Mouse (Mus musculus) ovary, postnatal 36 days (tissue): Measurements from ENCODE around the gene Bbs10.

Experiments used
- DNase-seq: peaks from one replicate; pipeline ENCODE4 v3.0.0; 2022; ENCODE audit warnings: low spot score, mixed read lengths

The Bbs10 gene

GRCm38 (mm10) chr10:111298140-111299098 lies at the start of gene Bbs10:
Gene Bbs10, plus strand, starts transcription at chr10:111298679.
- DNase-seq: peak; percentile 96

DNA sequence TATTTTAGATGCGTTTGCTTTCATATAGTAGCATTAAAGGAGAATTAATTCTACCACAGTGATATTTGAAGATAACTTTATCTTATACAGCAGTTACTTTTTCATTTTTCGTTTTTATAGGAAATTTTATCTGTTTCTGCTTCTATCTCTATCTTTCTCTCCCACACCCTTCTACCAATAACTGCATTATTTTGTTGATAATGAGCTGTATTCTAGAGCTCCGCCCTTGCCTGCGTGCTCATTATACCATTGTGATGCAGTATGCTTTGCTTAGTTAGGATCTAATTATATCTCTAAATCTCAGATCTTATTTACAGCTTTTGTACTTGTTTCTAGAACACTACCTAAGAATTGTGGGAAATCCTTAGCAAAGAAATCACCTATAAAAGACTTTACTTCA lies 48.3 kb upstream of the Bbs10 start:
- no peak for DNase-seq

GRCm38 (mm10) chr10:111251666-111252065 lies 46.8 kb upstream of the Bbs10 start:
- DNase-seq: no peak

GRCm38 (mm10) chr10:111255228-111255627 lies 43.3 kb upstream of the Bbs10 start:
- DNase-seq: no peak

DNA sequence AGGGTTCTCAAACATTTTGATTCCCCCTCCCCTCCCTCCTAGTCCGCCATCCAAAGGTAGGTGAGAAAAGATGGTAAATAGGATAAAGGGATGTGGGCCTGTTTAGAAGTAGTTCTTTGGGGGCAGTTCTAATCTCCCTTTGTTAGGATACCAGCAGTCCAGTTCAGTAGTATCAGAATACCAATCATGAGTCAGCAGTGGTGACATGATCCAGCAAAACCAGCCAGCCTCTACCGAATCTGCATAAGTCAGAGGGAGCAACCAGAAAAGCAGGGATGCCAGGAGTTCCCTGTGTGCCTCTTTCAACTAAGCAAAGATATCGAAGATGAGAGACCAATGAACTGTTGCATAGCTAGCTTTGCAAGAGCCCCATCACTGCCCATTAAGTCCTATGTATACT lies 42.3 kb upstream of the Bbs10 start:
- no peak for DNase-seq

DNA sequence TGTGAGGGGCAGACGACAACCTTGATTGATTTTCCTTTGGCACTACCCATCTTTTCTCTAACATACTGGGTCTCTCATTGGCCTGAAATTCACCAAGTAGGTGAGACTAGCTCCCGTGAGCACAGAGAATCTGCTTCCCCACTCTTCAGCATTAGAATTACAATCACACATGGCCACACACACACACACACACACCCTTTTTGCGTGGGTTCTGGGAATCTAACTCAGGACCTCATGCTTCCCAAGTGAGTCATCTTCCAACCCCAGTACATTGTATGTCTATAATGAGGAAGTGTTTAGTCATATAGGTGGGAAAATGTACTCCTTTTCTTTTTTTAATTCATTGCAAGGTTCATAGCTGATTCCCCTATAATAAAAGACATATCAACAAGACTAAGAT lies 41.1 kb upstream of the Bbs10 start:
- no peak for DNase-seq

DNA sequence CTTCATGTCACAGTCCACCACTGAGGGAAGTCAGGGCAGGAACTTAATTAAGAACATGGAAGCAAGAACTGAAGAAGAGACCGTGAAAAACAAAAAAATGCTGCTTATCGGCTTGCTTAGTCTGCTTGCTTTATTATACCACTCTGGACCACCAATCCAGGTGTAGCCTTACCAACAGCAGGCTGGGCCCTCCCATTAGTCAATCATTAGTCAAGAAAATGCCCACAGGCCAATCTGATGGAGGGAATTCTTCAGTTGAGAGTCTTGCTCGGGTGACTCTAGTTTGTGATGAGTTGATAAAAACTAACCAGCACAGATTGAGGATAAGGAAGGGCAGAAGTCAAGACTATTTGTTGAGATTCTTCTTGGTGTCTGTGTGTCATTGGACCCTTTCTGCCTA lies 40.2 kb upstream of the Bbs10 start:
- no peak for DNase-seq

- no peak for DNase-seq
These were observed 26.8 kb upstream of the Bbs10 start for GRCm38 (mm10) chr10:111271687-111272086.

GRCm38 (mm10) chr10:111272905-111273304 lies 25.6 kb upstream of the Bbs10 start:
- DNase-seq: no peak

- no peak for DNase-seq
These were observed 24.9 kb upstream of the Bbs10 start for GRCm38 (mm10) chr10:111273463-111274088.

GRCm38 (mm10) chr10:111275822-111276221 lies 22.7 kb upstream of the Bbs10 start:
- DNase-seq: no peak

GRCm38 (mm10) chr10:111297631-111298030 lies 848 bp upstream of the Bbs10 start:
- DNase-seq: no peak

DNA sequence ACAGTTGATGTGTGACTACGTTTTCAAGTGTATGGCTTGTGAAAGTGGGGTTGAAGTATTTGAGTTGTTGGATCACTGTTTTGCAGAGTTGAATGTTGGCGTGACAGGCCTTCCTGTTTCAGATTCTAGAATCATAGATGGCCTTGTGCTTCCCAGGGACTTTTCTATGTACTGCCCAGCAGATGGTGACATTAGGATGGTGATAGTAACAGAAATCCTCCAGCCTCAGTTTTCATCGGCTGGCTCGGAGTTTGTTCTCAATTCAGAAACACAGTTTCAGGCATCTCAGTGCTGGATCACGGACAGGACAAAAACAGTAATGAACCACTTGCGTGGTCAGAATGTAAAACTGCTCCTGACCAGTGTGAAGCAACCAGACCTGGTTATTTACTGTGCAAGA lies 1.1 kb downstream of the Bbs10 start:
- DNase-seq: no peak

DNA sequence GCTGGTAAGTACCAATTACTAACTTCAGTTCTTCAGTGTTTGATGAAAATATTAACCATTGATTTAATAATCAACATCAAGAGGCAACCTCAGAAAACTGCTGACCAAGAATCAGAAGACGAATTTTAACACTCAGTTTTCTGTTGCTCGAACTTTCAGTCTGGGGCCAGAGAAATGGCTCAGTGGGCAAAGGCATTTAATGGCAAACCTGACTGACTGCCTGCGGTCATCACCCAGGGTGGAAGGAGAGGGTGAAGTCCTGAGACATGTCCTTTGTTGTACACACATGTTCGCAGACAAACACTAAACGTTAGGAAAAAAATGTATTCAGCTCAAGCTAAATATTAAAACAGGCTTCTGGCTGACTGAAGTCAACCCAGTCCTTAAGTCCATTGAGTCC lies 2.6 kb downstream of the Bbs10 start:
- DNase-seq: no peak

DNA sequence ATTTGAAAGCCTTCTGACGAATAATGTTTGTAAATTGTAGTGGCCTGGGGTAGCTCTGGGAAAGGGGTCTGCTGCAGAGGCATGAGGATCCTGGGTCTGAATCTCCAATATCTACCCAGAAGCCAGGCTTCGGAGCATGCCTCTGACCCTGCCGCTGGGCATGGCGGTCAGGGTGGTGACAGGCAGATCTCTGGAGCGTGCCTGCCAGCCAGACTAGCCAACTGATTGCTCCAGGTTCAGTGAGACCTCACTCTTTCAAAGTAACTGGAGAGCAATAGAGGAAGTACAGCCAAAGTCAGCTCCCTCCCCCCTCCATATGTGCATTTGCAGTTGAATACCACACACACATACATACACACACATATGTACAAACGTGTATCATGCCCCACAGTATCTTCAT lies 4.0 kb downstream of the Bbs10 start:
- DNase-seq: no peak

DNA sequence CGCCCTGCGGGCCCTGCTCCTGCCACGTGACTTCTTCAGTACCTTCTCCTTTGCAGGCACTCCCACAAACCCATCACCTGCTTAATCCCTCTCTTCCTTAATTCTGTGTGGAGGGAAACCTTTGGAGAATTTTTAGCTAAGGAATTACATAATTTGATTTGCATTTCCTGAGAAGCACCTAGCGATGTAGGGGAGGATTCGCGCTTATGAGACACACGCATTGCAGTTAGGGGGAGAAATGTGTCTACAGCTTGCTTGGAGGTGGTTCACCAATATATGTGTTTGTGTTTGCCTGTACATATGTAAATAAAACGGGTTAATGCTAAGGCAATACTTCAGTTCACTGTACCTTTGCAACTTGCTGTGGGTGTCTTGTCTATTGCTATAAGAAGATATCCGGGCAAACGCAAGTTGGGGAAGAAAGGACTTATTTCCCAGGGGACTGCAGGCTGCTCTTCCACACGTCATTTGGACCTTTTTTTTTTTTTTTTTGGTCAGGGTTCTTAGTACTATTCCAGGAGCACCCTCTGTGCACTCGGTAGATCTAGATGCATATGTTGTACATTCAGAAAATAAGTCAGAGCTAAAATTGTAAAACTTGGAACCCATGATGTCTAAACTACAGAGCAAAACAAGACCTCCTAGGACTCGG lies 10.5 kb downstream of the Bbs10 start:
- no peak for DNase-seq

GRCm38 (mm10) chr10:111313282-111313681 lies 14.8 kb downstream of the Bbs10 start:
- no peak for DNase-seq

GRCm38 (mm10) chr10:111314636-111315395 lies 16.3 kb downstream of the Bbs10 start:
- no peak for DNase-seq

DNA sequence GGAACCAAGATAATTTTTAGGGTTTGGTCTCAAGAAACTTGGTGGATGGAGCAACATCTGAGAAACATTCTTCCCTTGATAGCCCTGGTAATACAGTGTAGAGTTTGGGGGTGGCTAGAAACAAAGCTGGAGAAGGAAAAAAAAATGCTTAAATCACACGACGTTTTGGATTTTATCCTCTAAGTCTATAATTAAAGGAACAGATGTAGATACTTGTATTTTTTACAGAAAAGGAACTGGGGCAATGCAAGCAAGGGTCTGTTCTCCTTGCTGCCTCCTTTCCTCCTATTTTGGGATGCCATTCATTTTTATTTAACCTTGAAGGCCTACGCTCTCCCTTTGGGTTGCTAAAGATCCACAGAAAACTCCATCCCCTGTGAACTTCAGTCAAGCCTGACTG lies 17.5 kb downstream of the Bbs10 start:
- DNase-seq: no peak

DNA sequence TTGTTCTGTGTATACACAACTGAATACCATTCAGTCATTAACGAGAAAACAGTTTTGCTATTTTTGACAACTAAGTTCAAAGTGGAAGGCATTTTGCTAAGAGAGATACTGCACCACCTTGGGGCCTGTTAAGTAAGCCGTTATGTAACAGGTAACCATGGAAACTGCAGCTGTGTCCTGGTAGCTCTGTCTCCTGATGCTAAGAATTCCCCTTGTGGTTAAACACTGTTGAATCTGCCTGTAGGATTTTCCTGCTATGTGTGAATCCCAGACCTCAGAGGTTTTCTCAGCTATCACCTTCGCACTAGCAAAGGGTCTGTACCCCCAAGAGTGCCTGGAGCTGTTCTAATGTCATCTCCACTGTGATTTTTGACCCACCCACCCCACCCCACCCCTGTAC lies 19.5 kb downstream of the Bbs10 start:
- DNase-seq: no peak

DNA sequence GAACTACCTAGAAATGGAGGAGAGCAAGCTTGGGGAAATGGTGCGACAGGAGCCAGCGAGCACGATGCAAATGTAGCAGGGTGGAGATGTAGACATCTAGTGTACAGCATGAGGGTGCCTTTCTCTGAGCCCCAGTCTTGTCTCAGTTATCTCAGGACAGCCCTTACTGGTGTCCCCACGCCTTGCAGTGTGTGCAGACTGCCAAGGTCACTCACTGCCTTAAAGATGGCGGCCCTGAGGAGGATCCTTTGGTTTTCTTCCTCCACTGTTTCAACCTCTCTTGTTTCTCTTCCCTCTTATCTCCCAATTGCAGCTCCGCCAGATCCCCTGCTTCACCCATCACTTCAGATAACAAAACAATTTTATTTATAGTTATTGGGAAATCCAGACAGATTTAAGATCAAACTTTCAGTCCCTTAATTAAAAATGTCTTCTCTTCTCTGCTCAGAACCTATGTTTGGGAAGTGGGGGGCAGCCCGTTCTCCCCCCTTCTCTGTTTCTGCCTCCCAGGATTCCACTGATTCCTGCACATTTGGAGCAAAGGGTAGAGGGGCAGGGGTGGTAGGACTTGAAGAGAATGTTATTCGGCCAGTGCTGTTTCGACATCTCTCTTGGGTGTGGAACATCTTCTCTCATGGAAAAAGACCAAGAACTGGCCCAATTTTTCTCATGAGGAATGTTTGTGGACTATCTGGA lies 20.5 kb downstream of the Bbs10 start:
- DNase-seq: no peak

GRCm38 (mm10) chr10:111320579-111320978 lies 22.1 kb downstream of the Bbs10 start:
- no peak for DNase-seq
